Mouse (Mus musculus) embryonic facial prominence, embryonic 15.5 days (tissue): ENCODE results near the gene Gm49358. TPM values are rescaled to one million over a fixed set of nuclear protein-coding genes. Genes with fewer than 3 reads are reported as not detected.

Experiments
- ATAC-seq: fragments of 200-750 bp; cut with Nextera tagmentation; 2 replicates; pipeline ENCODE4 v1.8.0; 2017; ENCODE audit warnings: low read depth, moderate TSS enrichment; ENCODE audit not compliant: insufficient number of reproducible peaks, low FRiP score, low TSS enrichment
- H3K27ac ChIP-seq: fragments of 300-500 bp; sonication (generic); replicated peaks from 2 replicates; pipeline ENCODE4 v1.5.1; 2015; ENCODE audit warnings: mild to moderate bottlenecking, inconsistent platforms
- H3K27me3 ChIP-seq: fragments of 300-500 bp; sonication (generic); 2 replicates; pipeline ENCODE4 v1.6.1; 2015; ENCODE audit warnings: inconsistent platforms
- H3K36me3 ChIP-seq: fragments of 300-500 bp; sonication (generic); 2 replicates; pipeline ENCODE4 v1.6.1; 2015; ENCODE audit warnings: mild to moderate bottlenecking, inconsistent platforms
- H3K4me1 ChIP-seq: fragments of 300-500 bp; sonication (generic); 2 replicates; pipeline ENCODE4 v1.6.1; 2015; ENCODE audit warnings: inconsistent platforms
- H3K4me2 ChIP-seq: fragments of 300-500 bp; sonication (generic); replicated peaks from 2 replicates; pipeline ENCODE4 v1.6.1; 2015; ENCODE audit warnings: mild to moderate bottlenecking, inconsistent platforms
- H3K4me3 ChIP-seq: fragments of 300-500 bp; sonication (generic); replicated peaks from 2 replicates; pipeline ENCODE4 v1.5.1; 2015; ENCODE audit warnings: mild to moderate bottlenecking, inconsistent platforms
- H3K9ac ChIP-seq: fragments of 300-500 bp; sonication (generic); 2 replicates; pipeline ENCODE4 v1.6.1; 2015; ENCODE audit warnings: inconsistent platforms
- H3K9me3 ChIP-seq: fragments of 300-500 bp; sonication (generic); replicated peaks from 2 replicates; pipeline ENCODE4 v1.6.1; 2016; ENCODE audit warnings: inconsistent platforms
- WGBS: fragments of 180-500 bp; shearing (Covaris S2); methylation state at CpG from one replicate; pipeline ENCODE4 v1.1.7; 2015; 5-methylcytosine and 5-hydroxymethylcytosine counted together
- polyA plus RNA-seq: library from polyadenylated mRNA; unstranded; fragments of >200 nt; fragmentation: Nextera tagmentation; extraction: Ambion mirVana; gene quantifications from 2 replicates; pipeline ENCODE4 v1.2.1, GENCODE M21; 2015

The Gm49358 gene
- polyA plus RNA-seq: not detected in 2 replicates

DNA sequence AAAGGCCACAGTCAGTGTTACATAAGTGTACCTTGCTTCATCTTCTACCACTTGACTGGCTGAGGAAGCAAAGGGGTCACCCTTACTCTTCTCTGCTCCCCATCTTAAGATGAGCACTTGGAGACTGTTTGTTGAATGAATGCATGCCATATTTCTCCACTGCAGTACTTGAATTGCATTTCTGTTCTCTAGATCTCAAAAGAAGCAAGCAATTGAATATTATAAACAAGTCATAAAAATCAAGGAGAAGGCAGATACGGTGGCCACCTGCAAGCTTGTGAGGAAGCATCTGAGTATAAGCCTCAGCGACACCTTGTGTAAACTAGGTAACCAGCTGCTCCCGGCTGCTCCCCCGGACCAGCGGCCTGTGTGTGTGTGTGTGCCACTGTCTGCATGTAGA lies at the start of gene Gm49358:
Gene Gm49358, plus strand, starts transcription at position 301 of the 400 bp plus-strand sequence.
- no peaks in the 10 kb centered on the region for H3K27me3 ChIP-seq
- WGBS: 91% methylated on average over 5 of the region's 5 CpGs
- no peak within 1 kb of the TSS for H3K27ac ChIP-seq
- H3K9ac ChIP-seq: no peak within 1 kb of the TSS
- H3K4me1 ChIP-seq: no peaks in the 10 kb centered on the region
- H3K4me3 ChIP-seq: no peak within 1 kb of the TSS
- H3K9me3 ChIP-seq: no peaks in the 10 kb centered on the region
- no peak within 1 kb of the TSS for H3K4me2 ChIP-seq
- no peak for ATAC-seq
- H3K36me3 ChIP-seq: no peaks in the 10 kb centered on the region

DNA sequence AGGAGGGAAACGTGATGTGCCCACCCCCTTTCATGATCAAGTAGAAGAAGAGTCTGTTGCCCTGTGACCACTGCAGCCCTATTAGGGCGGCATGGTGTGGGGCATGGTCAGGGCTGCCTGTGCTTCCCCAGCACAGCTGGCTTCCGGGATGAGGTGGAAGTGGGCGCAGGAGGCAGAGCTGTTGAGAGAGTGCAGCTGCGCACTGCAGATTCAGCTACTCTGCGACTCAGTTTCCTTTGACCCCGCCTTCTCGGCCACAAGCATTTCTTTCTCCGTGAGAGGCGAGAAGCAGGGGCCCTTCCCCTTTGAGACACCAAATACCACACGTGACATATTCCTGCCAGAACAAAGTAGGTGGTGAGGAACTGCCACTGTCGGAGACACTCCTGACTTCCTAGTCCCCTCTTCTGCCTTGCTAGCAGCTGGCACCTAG lies 36.2 kb upstream of the Gm49358 start:
- H3K36me3 ChIP-seq: no peaks in the 10 kb centered on the region
- H3K9me3 ChIP-seq: no peaks in the 10 kb centered on the region
- peak overlapping the region; percentile 67 for H3K27ac ChIP-seq
- ATAC-seq: peak; percentile 78
- 2% methylated on average over 12 of the region's 12 CpGs for WGBS
- H3K4me3 ChIP-seq: peak overlapping the region; percentile 35
- no peaks in the 10 kb centered on the region for H3K27me3 ChIP-seq
- H3K4me1 ChIP-seq: peaks cover 19% of the 10 kb centered on the region
- H3K4me2 ChIP-seq: peak overlapping the region; percentile 65
- no peak overlapping the region for H3K9ac ChIP-seq

DNA sequence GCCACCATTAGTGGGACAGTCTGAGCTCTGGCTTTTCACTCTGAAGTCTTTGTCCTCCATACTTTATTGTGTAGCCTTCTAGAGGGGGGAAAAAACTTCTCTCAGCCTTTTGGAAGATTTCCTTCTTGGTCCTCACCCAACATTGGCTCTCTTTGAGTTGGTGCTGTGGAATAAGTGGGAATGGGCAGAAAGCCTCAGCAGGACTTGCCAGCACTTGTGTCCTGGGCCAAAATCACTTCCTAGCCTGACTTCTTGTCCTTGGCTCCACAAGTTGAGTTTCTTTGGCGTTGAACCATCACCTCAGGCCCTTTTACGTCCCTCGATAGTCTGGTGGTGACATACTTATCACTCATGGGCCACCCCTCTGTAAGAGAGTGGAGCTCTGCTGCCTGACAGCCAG lies 35.6 kb upstream of the Gm49358 start:
- peak overlapping the region; percentile 67 for H3K27ac ChIP-seq
- no peaks in the 10 kb centered on the region for H3K9me3 ChIP-seq
- no peaks in the 10 kb centered on the region for H3K36me3 ChIP-seq
- H3K4me1 ChIP-seq: peaks cover 19% of the 10 kb centered on the region
- WGBS: 85% methylated on average over 3 of the region's 3 CpGs
- no peak overlapping the region for H3K9ac ChIP-seq
- no peak overlapping the region; the same call in 1 of the 2 replicates for H3K4me2 ChIP-seq
- no peaks in the 10 kb centered on the region for H3K27me3 ChIP-seq
- no peak overlapping the region for H3K4me3 ChIP-seq
- ATAC-seq: no peak

GRCm38 (mm10) chr10:86730823-86731499 lies 32.8 kb upstream of the Gm49358 start:
- no peaks in the 10 kb centered on the region for H3K36me3 ChIP-seq
- WGBS: 4% methylated on average over 22 of the region's 22 CpGs
- H3K9ac ChIP-seq: peak overlapping the region; percentile 54
- H3K4me1 ChIP-seq: peaks cover 19% of the 10 kb centered on the region
- H3K4me2 ChIP-seq: peak overlapping the region; percentile 67
- no peaks in the 10 kb centered on the region for H3K27me3 ChIP-seq
- peak overlapping the region; percentile 68 for H3K27ac ChIP-seq
- H3K9me3 ChIP-seq: no peaks in the 10 kb centered on the region
- H3K4me3 ChIP-seq: peak overlapping the region; percentile 51
- no peak for ATAC-seq

DNA sequence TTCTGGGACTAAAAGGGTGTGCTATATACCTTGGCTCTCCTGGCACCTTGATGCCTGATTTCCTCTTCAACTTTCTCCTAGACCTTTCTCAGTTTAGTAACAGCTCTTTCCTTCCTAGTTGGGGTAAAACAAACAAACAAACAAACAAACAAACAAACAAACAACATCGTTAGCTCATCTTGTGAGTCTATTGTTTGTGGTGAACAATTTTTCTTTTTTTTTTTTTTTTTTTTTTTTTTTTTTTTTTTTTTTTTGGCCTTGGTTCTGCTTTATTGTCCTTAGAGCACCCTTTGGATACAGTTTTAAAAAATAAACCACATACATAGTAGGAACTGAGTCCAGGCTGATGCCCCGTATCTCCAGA lies 32.3 kb upstream of the Gm49358 start:
- Histone ChIP-seq H3K9me3 (no peaks in the 10 kb centered on the region), H3K36me3 (no peaks in the 10 kb centered on the region), H3K4me1 (peaks cover 19% of the 10 kb centered on the region), H3K9ac (no peak overlapping the region), H3K4me3 (no peak overlapping the region), H3K27me3 (no peaks in the 10 kb centered on the region), H3K4me2 (no peak overlapping the region), H3K27ac (no peak overlapping the region)
- ATAC-seq: no peak
- WGBS: 51% methylated on average over 2 of the region's 2 CpGs

GRCm38 (mm10) chr10:86735036-86735435 lies 28.7 kb upstream of the Gm49358 start:
- H3K27me3 ChIP-seq: no peaks in the 10 kb centered on the region
- no peaks in the 10 kb centered on the region for H3K36me3 ChIP-seq
- ATAC-seq: no peak
- 42% methylated on average over 4 of the region's 4 CpGs for WGBS
- 0 out of 2 replicates have a peak, but pooled peaks cover 2% of the 10 kb centered on the region for H3K4me1 ChIP-seq
- H3K27ac ChIP-seq: no peak overlapping the region
- no peak overlapping the region; the same call in 1 of the 2 replicates for H3K9ac ChIP-seq
- H3K4me2 ChIP-seq: no peak overlapping the region
- H3K9me3 ChIP-seq: no peaks in the 10 kb centered on the region
- H3K4me3 ChIP-seq: no peak overlapping the region

- Histone ChIP-seq H3K4me2 (no peak overlapping the region), H3K36me3 (no peaks in the 10 kb centered on the region), H3K27ac (no peak overlapping the region), H3K9ac (no peak overlapping the region), H3K4me1 (no peaks in the 10 kb centered on the region), H3K4me3 (no peak overlapping the region), H3K9me3 (no peaks in the 10 kb centered on the region), H3K27me3 (no peaks in the 10 kb centered on the region)
- no peak for ATAC-seq
- 82% methylated on average over 2 of the region's 2 CpGs for WGBS
These were observed 20.9 kb upstream of the Gm49358 start for GRCm38 (mm10) chr10:86742918-86743317.

DNA sequence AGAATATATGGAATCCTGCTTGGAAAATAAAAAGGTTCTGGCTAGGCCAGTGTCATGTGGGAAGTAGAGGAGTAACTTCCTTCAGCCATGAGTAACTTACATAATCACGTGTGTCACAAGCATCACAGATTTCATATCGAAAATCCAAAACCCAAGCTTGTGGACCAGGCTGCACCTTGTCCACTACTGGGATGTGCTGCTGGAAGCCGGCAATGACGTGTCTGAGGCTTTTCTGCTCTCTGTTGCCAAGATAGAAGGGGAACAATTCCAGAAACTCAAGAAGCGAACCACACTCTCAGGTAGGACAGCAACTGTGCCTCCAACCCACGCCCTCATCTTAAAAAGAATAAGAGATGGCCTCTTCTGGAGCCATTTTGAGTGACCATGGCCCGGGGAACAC lies 19.5 kb upstream of the Gm49358 start:
- Histone ChIP-seq H3K27ac (no peak overlapping the region), H3K9ac (no peak overlapping the region), H3K4me2 (no peak overlapping the region), H3K36me3 (no peaks in the 10 kb centered on the region), H3K4me1 (no peaks in the 10 kb centered on the region), H3K27me3 (no peaks in the 10 kb centered on the region), H3K4me3 (no peak overlapping the region), H3K9me3 (no peaks in the 10 kb centered on the region)
- ATAC-seq: no peak
- 87% methylated on average over 7 of the region's 7 CpGs for WGBS

- Histone ChIP-seq H3K9ac (no peak overlapping the region), H3K27ac (no peak overlapping the region), H3K9me3 (no peaks in the 10 kb centered on the region), H3K27me3 (no peaks in the 10 kb centered on the region), H3K4me3 (no peak overlapping the region), H3K4me2 (no peak overlapping the region), H3K4me1 (no peaks in the 10 kb centered on the region), H3K36me3 (no peaks in the 10 kb centered on the region)
- no peak for ATAC-seq
- 78% methylated on average over 6 of the region's 6 CpGs for WGBS
These were observed 7.8 kb upstream of the Gm49358 start for GRCm38 (mm10) chr10:86755816-86756502.

- H3K27me3 ChIP-seq: no peaks in the 10 kb centered on the region
- H3K9me3 ChIP-seq: no peaks in the 10 kb centered on the region
- no peak overlapping the region for H3K27ac ChIP-seq
- ATAC-seq: no peak
- no peak overlapping the region for H3K4me3 ChIP-seq
- WGBS: 92% methylated on average over 1 of the region's 1 CpGs
- H3K9ac ChIP-seq: no peak overlapping the region
- no peaks in the 10 kb centered on the region for H3K4me1 ChIP-seq
- H3K36me3 ChIP-seq: no peaks in the 10 kb centered on the region
- H3K4me2 ChIP-seq: no peak overlapping the region
These were observed 6.0 kb upstream of the Gm49358 start for GRCm38 (mm10) chr10:86757724-86758123.

- H3K27me3 ChIP-seq: no peaks in the 10 kb centered on the region
- ATAC-seq: no peak
- H3K9me3 ChIP-seq: no peaks in the 10 kb centered on the region
- H3K36me3 ChIP-seq: no peaks in the 10 kb centered on the region
- 88% methylated on average over 6 of the region's 6 CpGs for WGBS
- H3K4me1 ChIP-seq: no peaks in the 10 kb centered on the region
- H3K4me3 ChIP-seq: no peak overlapping the region
- H3K4me2 ChIP-seq: no peak overlapping the region
- H3K27ac ChIP-seq: no peak overlapping the region
- H3K9ac ChIP-seq: no peak overlapping the region
These were observed 5.6 kb upstream of the Gm49358 start for GRCm38 (mm10) chr10:86758211-86758610.
